Mouse (Mus musculus): ENCODE measurements at regions not wholly inside any gene's neighbourhood (a gene's known extent, or its start where the extent isn't known, plus 50 kb on each side); places are given as distances from the start of the nearest gene placed in this dataset.
A peak's percentile ranks its signal among the peaks of the same experiment; 100 is the strongest.
"Not testable (repeated sequence)": the region's sequence is repeated elsewhere in the genome, so short reads cannot be mapped to it uniquely, and the experiment has no call there.

- H3K9ac ChIP-seq (replicated peaks); H3K36me3 ChIP-seq; H3K9me3 ChIP-seq (replicated peaks); H3K4me2 ChIP-seq; H3K4me1 ChIP-seq; H3K27ac ChIP-seq (replicated peaks); ATAC-seq (ENCODE audit: low FRiP score); H3K27me3 ChIP-seq (replicated peaks); H3K4me3 ChIP-seq (replicated peaks): not testable (repeated sequence)
- 100% methylated on average over 1 of the region's 1 CpGs for WGBS
Observed at GRCm38 (mm10) chr3:149052295-149052902, 62.0 kb upstream of the Adgrl2 start.

GRCm38 (mm10) chr3:149045343-149045742, 55.0 kb upstream of the Adgrl2 start:
- no peak for ATAC-seq (ENCODE audit: low FRiP score)
- Histone ChIP-seq H3K27ac (replicated peaks) (no peak overlapping the region), H3K27me3 (replicated peaks) (no peaks in the 10 kb centered on the region), H3K9me3 (replicated peaks) (no peaks in the 10 kb centered on the region), H3K9ac (replicated peaks) (no peak overlapping the region), H3K4me3 (replicated peaks) (no peak overlapping the region), H3K36me3 (no peaks in the 10 kb centered on the region), H3K4me1 (peaks cover 20% of the 10 kb centered on the region), H3K4me2 (no peak overlapping the region)
- 86% methylated on average over 5 of the region's 5 CpGs for WGBS

- Histone ChIP-seq H3K27me3 (replicated peaks) (no peaks in the 10 kb centered on the region), H3K36me3 (no peaks in the 10 kb centered on the region)
- no peak for ATAC-seq (ENCODE audit: low FRiP score)
Observed at GRCm38 (mm10) chr3:149043901-149044300, 53.5 kb upstream of the Adgrl2 start.

GRCm38 (mm10) chr3:149042527-149042926, 52.2 kb upstream of the Adgrl2 start:
- Histone ChIP-seq H3K9ac (replicated peaks) (no peak overlapping the region), H3K4me2 (peak overlapping the region; percentile 22), H3K4me3 (replicated peaks) (no peak overlapping the region), H3K36me3 (no peaks in the 10 kb centered on the region), H3K9me3 (replicated peaks) (no peaks in the 10 kb centered on the region), H3K4me1 (peaks cover 20% of the 10 kb centered on the region), H3K27me3 (replicated peaks) (no peaks in the 10 kb centered on the region), H3K27ac (replicated peaks) (no peak overlapping the region; the same call in 1 of the 2 replicates)
- WGBS = 11% methylated on average over 9 of the region's 9 CpGs
- ATAC-seq (ENCODE audit: low FRiP score) = peak; percentile 86

More at GRCm38 (mm10) chr3:149043901-149044300, 53.5 kb upstream of the Adgrl2 start:
- Histone ChIP-seq H3K27ac (replicated peaks) (no peak overlapping the region), H3K4me3 (replicated peaks) (no peak overlapping the region), H3K9me3 (replicated peaks) (no peaks in the 10 kb centered on the region), H3K4me2 (no peak overlapping the region), H3K4me1 (peaks cover 20% of the 10 kb centered on the region), H3K9ac (replicated peaks) (no peak overlapping the region)
- 76% methylated on average over 4 of the region's 4 CpGs for WGBS

- Histone ChIP-seq H3K9me3 (replicated peaks) (no peaks in the 10 kb centered on the region), H3K4me2 (no peak overlapping the region), H3K4me3 (replicated peaks) (no peak overlapping the region), H3K9ac (replicated peaks) (no peak overlapping the region), H3K4me1 (peaks cover 20% of the 10 kb centered on the region), H3K36me3 (no peaks in the 10 kb centered on the region), H3K27ac (replicated peaks) (no peak overlapping the region), H3K27me3 (replicated peaks) (no peaks in the 10 kb centered on the region)
- 54% methylated on average over 3 of the region's 3 CpGs for WGBS
- no peak for ATAC-seq (ENCODE audit: low FRiP score)
Observed at GRCm38 (mm10) chr3:149041188-149041587, 50.8 kb upstream of the Adgrl2 start.

Data from neural tube, embryonic 15.5 days (tissue).